Mouse (Mus musculus) embryo, embryonic 10 days (tissue): ENCODE measurements at regions not wholly inside any gene's neighbourhood (a gene's known extent, or its start where the extent isn't known, plus 50 kb on each side); places are given as distances from the start of the nearest gene placed in this dataset.

ENCODE experiments used
- DNase-seq: peaks from one replicate; pipeline ENCODE4 v3.0.0-alpha.2; 2015; ENCODE audit warnings: low spot score

DNA sequence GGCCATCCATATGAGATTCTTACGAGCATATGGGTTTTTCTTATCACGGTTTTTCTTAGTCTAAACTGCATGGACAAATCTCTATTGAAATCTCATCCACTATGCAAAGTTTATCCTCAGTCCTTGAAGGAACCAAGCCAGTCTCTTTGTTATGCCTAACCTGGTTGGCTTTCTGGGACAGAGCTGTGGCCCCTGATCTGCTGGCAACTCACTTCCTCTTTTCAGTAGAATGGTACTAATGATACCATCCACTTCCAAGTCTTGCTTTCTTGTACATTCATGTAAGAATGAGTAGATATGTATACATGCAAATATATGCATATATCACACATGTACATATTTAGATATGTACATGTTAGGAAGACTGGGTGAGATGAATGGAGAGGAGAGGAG, 89.8 kb upstream of the Irf2bp2 start:
- no peak for DNase-seq

- DNase-seq = no peak
Observed at GRCm38 (mm10) chr8:126682817-126683554, 89.2 kb upstream of the Irf2bp2 start.

DNA sequence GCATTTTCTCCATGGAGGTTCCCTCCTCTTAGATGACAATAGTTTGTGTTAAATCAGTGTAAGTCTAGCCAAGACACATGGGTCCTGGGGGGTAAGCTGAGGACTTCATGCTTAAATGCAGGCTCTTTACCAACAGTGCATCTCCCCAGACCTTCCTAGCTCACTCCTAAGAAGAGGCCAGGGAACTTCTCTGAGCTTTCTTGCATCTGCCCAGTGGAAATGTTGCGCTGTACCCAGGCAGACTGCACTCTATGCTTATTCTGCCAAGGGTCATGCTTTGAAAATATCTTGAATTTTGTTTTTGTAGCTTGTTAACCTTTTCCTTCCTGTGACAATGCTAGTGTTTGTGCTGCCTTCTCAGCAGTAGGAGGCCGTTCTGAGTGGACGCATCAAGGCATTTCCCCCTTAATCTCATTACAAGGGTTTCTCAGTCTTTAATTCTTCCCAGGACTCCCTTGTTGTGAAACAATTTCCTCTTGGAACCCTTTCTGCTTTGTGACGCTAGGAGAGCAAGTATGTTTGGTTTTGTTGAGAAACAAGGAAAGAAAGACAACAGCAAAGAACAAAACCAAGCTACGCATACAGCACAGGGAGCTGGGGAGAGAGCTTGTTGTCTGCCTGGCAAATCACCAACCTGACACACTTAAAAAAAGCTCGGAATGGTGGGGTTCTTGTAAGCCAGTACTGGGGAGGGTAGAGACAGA, 88.3 kb upstream of the Irf2bp2 start:
- DNase-seq = no peak

DNA sequence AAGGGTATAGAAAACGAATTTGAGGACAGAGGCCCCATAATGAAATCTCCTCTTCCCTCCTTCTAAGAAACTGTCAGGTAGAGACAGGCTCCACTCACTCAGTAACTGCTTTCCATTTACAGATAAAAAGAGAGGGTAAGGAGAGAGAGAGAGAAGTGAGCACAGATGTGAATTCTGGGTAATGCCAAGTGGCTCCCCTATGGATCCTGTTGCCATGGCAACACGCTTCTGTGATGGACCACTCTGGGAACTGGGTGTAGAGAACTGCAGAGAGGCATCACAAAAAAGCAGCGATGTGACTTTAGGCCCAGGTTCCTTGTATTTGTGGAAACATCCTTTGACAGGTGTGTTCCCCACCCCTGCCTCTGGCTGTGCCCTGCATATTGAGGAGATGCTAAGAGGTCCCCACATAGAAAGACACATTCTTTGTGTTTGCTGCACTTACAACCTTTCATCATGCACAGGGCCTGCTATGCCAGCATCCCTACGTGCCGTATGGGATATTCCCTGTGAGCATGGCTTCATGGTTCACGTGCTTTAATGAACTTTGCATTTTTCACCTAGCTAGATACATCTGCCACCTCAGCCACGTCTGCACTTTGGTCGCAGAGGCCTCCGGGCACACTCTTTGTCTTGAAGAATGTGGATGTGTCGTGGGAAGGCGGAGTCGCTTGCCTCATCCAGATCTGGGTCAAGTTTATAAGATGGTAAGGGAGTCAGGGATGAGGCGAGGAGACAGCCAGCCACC, 84.4 kb upstream of the Irf2bp2 start:
- no peak for DNase-seq

DNA sequence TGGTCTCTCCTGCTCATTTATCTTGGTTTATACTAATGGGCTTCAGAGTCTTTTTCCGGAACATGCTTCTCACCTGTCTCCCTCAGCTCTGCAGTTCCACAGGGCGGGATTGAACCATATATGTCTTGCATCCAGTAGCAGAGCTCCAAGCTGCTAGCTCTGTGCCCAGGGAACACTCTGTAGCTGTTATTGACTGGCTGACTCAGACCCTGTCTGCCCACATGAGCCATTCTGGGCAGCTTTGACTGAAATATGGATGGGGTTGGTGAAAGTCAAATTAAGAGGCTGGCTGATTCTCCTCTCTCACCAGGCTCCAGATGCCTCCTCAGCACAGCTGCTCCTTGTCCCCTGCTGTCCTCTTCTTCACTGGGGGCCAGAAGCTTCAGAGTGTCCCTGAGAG, 81.4 kb upstream of the Irf2bp2 start:
- DNase-seq = no peak

DNA sequence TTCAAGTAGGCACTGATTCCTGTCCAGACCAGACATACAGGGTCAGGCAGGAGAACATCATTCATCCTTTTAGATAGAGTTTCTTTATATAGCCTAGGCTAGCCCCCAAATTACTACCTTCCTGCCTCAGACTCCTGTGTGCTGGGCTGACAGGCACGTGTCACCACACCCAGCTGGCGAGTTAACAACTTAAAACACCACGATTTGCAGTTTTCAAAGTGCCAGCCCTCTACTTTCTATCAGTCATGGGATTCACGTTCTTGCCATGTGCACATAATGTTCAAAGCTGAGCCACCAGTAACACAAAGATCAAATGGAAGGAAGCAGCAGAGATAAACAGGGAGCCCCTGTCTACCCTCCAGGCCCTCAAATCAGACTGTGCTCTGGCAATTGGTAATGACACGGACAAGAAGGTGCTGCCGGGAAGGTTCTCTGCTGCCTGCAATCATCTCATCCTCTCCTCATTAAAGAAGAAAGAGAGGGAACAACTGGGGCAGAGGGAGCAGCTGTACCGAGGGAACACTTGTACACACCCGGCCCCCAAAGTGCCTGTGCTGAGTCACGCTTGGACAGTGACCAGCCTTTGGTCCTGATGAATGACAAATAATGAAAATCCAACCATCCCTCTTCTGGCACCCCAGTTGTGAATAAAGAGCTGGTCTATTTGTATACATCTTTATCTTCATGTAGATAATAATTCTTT, 79.4 kb upstream of the Irf2bp2 start:
- DNase-seq = no peak

DNA sequence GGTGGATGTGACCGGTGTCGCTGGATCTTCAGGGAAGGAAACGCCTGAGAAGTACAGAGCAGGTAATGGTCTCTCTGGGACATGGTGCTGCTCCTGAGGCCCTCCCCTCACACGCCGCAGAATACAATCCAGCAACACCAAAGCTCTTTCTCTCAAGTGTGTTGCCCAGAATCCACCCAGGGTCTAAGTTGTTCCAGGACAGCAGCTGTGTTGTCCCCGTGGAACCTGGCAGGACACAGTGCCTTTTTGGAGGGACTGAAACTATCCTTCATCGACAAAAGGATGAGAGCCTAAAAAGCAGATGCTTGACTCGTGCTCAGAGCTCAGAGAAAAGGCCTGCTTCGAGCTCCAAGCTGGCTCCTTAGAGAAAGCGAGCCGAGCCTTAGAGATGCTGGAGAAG, 77.8 kb upstream of the Irf2bp2 start:
- no peak for DNase-seq

GRCm38 (mm10) chr8:126669919-126670318, 76.1 kb upstream of the Irf2bp2 start:
- no peak for DNase-seq

DNA sequence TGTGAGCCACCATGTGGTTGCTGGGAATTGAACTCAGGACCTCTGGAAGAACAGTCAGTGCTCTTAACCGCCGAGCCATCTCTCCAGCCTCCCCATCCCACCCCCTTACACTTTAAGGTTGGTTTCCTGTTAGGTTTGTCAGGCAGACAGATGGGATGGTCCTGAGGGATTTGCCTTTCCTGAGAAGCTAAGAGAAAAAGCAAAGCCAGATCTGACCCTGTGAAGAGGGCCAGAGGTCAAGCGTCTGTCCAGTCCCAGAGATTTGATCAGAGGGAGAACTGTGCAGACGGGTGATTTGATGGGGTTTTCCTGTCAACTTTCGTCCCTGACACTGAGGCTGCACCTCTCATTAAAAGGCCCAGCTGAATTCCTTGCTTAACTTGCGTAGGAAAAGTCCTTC, 75.4 kb upstream of the Irf2bp2 start:
- peak; percentile 82 for DNase-seq

- no peak for DNase-seq
Observed at GRCm38 (mm10) chr8:126668657-126669025, 74.9 kb upstream of the Irf2bp2 start.

- no peak for DNase-seq
Observed at GRCm38 (mm10) chr8:126667721-126668656, 74.2 kb upstream of the Irf2bp2 start.

DNA sequence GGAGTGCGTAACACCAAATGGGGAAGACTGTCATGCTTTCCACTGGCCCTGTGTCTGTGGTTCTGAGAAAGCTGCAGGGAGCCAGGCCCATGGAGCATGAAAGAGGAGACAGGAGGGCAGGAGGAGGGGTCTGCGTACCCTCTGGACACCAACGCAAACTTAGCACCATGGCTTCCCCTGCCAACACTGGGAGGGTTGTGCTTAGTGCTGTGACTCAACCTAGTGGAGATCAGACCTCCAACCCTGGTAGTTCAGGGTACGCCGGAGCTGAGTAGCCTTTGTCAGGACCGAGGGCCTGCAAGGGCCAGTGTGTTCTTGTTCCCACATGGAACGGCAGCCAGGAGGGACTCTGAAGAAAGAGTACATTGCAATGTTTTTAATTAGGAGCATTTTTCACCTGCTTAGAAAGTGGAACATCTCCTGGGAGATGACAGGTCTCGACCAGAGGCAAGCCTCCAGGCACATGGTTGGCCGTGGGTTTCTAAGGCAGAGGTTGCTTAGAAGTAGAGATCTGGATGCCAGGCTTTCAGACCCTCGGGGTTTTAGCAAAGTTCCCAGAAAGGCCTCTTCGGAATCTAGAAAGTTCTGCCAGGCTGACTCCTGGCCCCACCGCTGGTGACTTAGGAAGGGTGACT, 73.4 kb upstream of the Irf2bp2 start:
- DNase-seq = no peak

DNA sequence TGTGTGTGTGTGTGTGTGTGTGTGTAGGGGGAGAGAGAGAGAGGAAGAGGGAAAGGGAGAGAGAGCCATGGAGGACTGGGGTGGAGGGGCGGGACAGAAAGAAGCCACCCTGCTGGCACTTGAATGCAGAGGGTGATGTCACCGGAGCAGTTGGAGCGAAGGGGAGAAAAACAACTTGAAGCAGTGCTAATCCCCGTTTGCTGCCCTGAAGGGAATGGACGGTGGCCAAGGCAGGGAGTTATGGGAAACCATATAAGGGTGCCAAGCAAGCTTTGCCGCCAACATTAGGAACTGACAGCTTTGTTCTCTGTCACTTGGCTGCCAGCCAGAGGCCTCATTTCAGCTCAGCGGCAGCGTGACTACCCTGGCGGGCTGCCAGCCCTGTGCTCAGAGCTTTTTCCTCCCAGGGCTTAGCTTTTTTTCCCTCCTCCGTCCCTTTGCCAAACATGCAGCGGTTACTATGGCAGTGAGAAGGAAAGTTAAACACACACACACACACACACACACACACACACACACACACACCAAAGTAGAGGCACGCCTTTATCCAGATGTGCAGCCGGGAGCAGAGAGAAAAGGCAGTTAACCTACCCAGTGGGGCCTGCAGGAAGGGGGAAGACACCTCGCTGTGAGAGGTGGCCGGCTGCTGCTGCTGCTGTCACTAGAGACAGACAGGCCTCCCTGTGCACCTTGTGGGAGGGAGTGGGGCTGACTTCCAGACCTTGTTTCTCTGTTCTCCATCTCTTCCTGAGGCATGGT, 72.7 kb upstream of the Irf2bp2 start:
- peak; percentile 77 for DNase-seq

GRCm38 (mm10) chr8:126665581-126666241, 71.9 kb upstream of the Irf2bp2 start:
- DNase-seq = no peak

DNA sequence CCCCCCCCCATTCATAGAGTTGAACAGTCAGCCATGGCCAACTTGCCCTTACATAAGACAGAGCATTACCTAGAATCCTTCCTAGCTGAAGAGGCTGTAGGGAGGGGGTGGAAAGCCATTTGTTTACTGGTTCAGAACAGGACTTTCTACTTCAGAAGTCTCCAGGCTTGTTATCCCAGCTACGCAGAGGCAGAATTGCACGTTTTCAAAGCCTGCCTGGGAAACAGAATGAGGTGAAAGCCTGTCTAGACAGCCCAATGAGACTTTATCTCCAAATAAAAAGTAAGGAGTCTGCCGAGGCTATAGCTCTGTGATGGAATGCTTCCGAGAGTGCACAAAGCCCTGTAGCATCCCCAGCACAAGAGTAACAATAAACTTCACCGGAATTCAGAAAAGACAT, 71.1 kb upstream of the Irf2bp2 start:
- no peak for DNase-seq

DNA sequence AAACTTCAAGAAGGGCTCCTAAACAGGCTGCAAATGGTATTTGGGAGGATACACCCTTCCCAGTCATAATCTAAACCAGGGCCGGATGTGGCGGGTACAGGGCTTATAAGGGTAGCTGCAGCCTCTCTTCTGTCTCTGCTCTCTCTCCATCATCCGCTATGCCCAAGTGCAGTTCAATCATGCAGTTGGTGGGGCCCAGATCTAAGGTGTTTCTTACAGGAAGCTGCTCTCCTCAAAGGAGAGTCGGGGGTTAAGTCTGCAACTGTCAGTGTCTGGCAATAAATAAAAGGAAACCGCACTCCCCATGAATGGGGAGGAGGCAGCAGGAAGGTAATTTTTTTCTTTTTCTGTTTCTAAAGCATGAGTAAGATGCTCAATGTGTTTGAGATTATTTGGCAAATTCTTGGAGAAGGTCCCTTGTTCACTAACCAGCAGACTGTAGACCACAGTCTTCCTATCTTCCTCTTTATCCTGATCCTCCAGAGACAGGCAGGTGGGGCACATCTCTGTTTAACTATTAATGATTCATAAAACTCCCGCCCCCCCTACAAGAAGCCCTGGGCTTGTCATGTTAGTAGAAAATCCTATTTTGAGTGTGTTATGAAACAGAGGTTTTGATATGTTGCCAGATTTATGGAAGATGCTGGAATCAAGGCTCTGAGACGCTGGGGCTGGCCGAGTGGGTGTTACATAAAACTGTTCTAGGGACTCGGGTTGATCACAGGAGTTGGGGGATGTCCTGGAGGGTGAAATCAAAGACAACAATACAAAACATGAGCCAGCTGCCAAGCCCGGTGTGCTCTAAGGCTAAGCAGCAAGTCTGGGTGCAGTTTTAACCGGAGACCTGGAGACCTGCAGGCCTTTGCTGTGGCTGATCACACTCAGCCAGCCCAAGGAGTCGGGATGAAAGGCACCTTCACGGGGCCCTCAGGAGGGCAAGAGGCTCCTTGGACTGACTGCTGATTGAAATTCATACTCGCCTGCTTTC, 69.3 kb upstream of the Irf2bp2 start:
- DNase-seq = no peak

- DNase-seq = no peak
Observed at GRCm38 (mm10) chr8:126662151-126662550, 68.4 kb upstream of the Irf2bp2 start.

DNA sequence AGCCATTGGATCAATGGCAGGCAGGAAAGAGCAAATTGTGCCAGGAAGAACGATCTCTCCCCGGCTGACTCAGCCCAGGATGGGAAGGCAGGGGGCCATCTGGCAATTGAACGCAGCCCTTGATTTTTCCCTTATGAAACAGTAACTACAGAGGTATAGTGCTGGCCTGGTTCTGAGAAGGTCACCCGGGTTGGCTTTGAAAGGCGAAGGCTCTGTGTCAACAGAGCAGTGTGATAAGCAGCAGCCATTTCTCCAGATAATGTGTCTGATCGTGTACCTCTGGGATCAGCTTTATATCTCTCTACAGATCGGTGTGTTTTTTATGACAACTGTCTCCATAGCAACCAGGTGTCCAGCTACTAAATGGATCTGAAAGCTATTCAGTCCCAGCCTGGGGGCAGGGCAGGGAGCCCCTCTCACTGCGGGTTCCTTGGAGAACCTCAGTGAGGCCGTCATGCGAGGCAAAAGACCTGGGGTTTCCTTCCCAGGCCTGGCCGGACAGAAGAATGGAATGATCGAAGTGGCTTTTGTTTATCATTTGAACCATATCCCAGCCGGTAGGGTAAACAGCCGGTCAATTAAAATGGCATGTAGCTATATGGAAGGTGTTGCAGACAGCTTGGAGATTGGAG, 67.8 kb upstream of the Irf2bp2 start:
- DNase-seq = no peak
